Mouse (Mus musculus) CD4-positive, CD25-positive, alpha-beta regulatory T cell, adult 9 weeks (primary cell): Measurements from ENCODE around the gene Cyp27b1. TPM values are rescaled to one million over a fixed set of nuclear protein-coding genes. Genes with fewer than 3 reads are reported as not detected.

Experiments used
- polyA plus RNA-seq: library from polyadenylated mRNA; unstranded; fragments of 100-300 nt; shearing (Covaris generic); gene quantifications from one replicate; pipeline ENCODE4 v1.2.1, GENCODE M21; 2017

Gene Cyp27b1
- not detected for polyA plus RNA-seq

DNA sequence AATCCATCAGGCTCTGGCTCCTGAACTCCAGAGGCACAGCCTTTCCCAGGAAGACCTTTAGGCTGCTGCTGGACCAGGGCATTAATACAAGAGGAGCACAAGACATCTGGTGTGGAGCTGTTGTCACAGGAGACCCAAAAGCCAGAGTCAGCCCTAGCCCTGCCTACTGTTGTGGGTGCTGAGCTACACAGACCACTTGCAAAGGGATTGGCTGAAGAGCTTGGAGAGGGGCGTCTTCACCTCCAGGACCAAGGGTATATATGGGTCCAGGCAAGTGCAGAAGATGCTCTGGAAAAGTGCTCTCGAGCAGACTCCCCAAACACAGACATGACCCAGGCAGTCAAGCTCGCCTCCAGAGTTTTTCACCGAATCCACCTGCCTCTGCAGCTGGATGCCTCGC lies at the start of gene Cyp27b1:
Cyp27b1 (plus strand) TSS at position 297 of the 400 bp plus-strand sequence.

DNA sequence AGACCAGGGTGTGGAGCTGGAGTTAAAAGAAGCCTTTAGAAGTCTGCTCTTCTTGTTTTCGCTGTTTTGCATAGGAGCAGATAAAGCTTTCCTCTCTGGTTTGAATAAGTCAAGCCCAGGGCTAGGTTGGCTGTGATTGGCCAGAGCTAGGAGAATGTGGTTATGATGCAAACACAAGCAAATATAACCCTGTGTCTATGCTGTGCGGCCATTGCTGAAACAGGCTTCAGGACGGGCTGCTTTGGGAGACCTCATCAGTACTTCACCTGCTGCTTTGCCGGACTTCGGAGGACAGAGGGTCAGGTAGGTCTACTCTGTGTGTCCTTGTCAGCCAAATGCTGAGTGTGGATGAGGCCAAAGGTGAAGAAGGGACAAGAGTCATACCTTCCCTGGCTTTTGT lies 47.5 kb upstream of the Cyp27b1 start, which contains the start of gene Avil:
Avil (plus strand) TSS at position 181 of the 400 bp plus-strand sequence.

DNA sequence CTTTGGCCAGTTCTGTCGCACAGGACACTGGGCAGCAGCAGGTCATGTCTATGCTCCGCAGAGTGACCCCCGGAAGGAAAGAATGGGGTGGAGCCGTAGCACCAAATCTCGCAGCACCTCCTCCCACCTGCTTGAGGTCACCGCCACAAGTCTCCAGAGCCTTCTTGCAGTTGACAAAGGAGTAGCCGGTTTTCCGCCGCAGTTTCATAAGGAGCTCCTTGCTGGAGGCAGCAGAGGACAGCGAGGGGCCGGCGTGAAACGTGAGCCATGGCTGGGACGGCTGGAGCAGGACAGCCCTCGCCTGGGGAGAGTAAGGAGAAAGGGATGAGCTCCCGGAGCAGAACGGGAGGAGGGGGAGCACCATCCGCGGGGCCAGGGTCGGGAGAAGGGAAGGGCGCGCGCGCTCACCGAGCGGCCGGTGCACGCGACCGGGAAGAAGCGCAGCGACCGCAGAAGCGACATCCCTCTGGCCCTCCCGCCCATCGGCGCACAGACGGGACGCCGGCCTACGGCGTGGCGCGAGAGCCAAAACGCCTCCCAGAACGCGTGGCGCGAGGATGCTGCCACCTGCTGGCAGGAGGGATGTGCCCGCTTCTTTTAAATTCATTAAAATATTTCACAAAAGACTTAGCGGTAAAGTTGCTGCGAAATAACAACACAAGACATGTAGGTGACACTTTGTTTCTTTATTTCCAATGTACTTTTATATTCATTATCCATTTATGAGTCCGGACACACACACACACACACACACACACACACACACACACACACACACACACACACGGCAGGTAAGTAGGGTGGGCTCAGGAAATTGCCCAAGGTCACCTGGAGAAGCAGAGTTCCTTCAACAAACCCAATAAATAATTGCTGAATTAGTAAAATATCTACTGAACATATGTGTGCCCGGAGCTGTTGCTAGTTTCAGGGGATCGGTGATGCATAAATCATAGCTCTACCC lies 17.4 kb upstream of the Cyp27b1 start, which contains the start of gene Tsfm:
Tsfm (minus strand) TSS at position 505 of the 961 bp plus-strand sequence.

DNA sequence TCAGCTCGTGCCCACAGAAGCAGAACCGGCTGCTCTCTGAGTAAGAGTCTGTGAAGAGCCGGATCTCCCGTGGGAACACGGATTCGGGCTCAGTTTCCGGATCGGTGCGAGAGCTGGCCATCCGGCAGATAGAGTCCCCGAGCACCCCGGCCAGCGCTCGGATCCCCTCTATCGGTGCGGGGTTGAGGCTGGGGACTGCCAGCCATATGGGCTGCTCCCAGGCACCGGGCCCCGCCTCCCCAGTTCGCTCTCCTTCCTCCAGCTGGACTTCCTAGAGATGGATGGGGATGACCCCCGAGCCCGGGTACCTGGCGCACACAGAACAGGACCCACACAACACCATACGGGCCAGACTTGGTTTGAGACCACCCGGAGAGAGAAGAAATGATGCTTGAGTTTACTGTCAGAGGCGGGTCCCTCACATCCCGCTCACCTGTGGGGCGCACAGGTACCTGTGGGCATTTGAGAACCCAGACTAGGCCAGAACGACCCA lies 6.7 kb upstream of the Cyp27b1 start, which contains the start of the genes Mettl1 and Eef1akmt3:
Mettl1 (plus strand) TSS at position 141 of the 493 bp plus-strand sequence.
Eef1akmt3 (minus strand) TSS at position 240 of the 493 bp plus-strand sequence.

DNA sequence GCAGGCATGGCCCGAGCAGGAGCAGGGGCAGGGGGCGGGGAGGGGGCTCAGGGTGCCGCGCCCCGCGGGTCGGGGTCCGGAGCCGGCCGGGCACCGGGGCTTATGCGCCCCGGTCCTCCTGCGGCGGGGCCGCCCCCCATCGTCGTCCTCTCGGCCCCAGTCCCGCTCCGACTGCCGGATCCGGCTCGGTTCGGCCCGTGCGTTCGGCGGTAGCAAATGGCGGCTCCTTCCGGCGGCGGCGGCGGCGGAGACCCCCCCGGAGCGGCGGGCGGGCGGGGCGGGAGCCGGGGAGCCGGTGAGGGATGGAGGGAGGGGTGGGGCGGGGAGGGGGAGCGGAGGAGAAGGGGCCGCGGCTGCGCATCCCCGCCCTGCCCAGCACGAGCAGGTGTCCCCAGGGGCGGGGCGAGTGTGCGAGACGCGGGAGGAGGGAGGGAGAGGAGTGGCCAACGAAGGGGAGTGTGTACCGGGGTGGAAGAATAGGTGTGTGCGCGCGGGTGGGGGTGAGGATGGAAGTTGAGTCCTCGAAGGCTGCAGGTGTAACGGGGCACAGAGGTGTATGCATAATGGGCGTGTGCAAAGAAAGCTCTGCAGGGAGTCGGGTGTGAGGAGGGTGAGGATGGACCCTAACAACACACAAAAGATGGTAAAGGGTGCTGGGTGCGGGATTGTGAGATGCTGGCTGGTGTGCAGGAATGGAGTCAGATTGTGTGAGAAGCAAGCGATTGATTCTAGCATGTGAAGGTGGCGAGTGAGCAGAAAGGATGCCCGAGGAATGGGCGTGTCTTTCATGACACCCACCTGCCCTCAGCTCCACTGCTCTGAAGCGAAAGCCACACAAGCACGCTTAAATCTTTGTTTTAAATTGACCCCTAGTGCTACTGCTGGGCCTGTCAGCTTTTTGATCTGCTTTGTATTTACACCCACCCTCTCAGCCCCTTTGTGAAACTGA lies 12.2 kb downstream of the Cyp27b1 start, which contains the start of gene March9:
March9 (minus strand) TSS at position 217 of the 949 bp plus-strand sequence.

DNA sequence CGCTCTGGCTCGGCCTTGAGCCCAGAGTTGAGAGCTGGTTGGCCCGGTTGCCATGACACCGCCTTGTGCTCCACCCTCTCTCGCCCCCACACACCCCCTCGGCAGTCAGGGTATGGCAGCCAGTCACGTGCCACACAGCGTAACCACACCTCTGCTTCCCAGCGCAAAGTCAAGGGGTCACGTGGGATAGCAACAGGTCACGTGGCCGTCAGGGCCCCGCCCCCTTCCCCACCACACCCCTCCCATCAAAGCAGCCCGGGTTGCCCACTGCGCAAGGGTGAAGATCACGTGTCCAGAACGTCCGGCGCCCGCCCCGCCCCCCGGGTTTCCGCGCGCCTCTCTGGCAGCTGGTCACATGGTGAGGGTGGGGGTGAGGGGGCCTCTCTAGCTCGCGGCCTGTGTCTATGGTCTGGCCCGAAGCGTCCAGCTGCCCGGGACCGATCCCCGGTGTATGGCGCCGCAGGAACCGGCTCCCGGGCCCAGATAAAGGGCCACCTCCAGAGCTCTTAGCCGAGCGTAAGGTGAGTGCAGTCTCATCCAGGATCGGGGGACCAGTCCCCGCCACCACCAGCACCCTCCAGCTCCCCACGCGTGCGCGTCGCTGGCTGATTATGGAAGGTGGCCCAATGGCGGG lies 15.3 kb downstream of the Cyp27b1 start, which contains the start of gene Cdk4:
Cdk4 (plus strand) TSS at position 296 of the 634 bp plus-strand sequence.

DNA sequence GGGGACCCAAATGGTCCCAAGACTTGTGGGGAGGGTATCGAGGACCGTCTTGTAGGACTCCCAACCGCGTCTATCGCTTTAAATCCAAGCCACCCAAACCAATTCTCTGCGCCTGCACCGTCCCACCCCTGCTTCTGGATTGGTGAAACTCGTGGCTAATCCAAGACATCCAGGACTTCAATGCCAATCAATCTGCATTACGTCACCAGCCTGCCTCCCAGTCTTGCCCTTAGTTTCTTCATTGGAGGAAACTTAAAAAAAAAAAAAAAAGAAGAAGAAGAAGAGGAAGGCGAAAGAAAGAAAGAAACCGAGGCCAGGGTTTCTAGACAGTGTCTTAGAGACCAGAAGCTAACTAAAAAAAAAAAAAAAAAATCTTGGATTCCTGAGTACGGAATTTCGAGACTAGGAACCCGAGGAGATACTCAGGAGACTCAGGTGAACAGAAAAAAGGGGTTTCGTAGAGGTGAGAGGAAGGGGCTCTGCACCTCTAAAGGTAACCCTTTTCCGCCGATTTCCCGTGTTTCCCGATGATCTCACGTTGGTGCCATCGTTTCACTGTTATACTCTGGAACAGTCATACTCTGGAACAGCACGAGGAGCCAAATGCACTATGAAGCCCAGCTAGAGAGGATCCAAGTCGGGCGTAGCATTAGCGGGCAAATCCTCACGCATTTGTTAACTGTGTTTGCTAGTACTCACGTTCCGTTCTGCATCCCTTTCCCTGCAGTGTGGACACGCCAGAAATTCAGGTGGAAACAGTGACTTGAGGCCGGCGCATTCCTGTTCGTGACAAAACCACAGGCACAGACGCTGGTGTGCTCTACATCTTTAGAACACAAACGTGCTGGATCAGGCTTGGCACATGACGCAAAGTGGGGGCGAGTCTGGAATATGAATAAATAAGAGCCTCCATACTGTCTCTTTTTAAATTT lies 22.4 kb downstream of the Cyp27b1 start, which contains the start of gene Tspan31:
Tspan31 (minus strand) TSS at position 75 of the 932 bp plus-strand sequence.

DNA sequence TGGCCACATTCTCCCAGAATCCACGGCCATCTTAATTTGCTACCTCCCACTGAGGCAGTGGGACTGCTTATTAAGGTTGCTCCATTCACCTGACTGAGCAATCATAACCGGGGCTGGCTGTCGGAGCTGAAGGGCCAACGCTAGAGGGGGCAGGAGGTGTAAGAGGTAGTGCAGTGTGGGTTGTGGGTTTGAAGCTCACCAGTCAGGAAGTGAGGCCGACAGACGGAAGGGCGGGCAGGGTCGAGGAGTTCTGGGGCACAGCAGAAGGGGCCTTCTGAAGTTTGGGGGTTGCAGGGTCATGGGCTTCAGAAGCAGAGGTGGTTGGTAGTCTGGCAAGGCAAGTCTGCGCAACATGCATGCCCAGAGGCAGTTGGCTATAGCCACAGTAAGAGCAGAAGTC lies 27.0 kb downstream of the Cyp27b1 start, which contains the start of gene Agap2:
Agap2 (plus strand) TSS at position 205 of the 400 bp plus-strand sequence.

Other genes starting within 250 kb of the Cyp27b1 start
- 5.1 TPM for gene Atp23, start 146.9 kb upstream of the Cyp27b1 start, polyA plus RNA-seq
- gene Ctdsp2, start 69.5 kb upstream of the Cyp27b1 start, polyA plus RNA-seq, result 15.0 TPM
- gene Avil, start 47.5 kb upstream of the Cyp27b1 start, polyA plus RNA-seq, result 0.19 TPM
- 50.6 TPM for gene Tsfm, start 17.4 kb upstream of the Cyp27b1 start, polyA plus RNA-seq
- 33.0 TPM for gene Mettl1, start 6.8 kb upstream of the Cyp27b1 start, polyA plus RNA-seq
- 0.14 TPM for gene Eef1akmt3, start 6.7 kb upstream of the Cyp27b1 start, polyA plus RNA-seq
- gene March9, start 11.9 kb downstream of the Cyp27b1 start, polyA plus RNA-seq, result 0.38 TPM
- gene Cdk4, start 15.3 kb downstream of the Cyp27b1 start, polyA plus RNA-seq, result 421 TPM
- 94.3 TPM for gene Tspan31, start 22.0 kb downstream of the Cyp27b1 start, polyA plus RNA-seq
- gene Agap2, start 27.0 kb downstream of the Cyp27b1 start, polyA plus RNA-seq, result 29.1 TPM
- 205 TPM for gene Os9, start 72.9 kb downstream of the Cyp27b1 start, polyA plus RNA-seq
- gene B4galnt1, start 117.0 kb downstream of the Cyp27b1 start, polyA plus RNA-seq, result 571 TPM
- gene Slc26a10, start 132.4 kb downstream of the Cyp27b1 start, polyA plus RNA-seq, result 7.1 TPM
- gene Arhgef25, start 141.8 kb downstream of the Cyp27b1 start, polyA plus RNA-seq, result not detected
- 130 TPM for gene Dtx3, start 147.5 kb downstream of the Cyp27b1 start, polyA plus RNA-seq
- gene Pip4k2c, start 163.3 kb downstream of the Cyp27b1 start, polyA plus RNA-seq, result 45.1 TPM
- gene Kif5a, start 215.1 kb downstream of the Cyp27b1 start, polyA plus RNA-seq, result 0.45 TPM
- 136 TPM for gene Dctn2, start 218.1 kb downstream of the Cyp27b1 start, polyA plus RNA-seq
- 8.3 TPM for gene Mbd6, start 240.8 kb downstream of the Cyp27b1 start, polyA plus RNA-seq